Mouse (Mus musculus) midbrain, postnatal 0 days (tissue): ENCODE measurements around the gene Tacr2. TPM values are rescaled to one million over a fixed set of nuclear protein-coding genes. Genes with fewer than 3 reads are reported as not detected.
A peak's percentile ranks its signal among the peaks of the same experiment; 100 is the strongest.

Source experiments
- ATAC-seq: fragments of 200-750 bp; cut with Nextera tagmentation; 2 replicates; pipeline ENCODE4 v1.8.0; 2017; ENCODE audit warnings: moderate number of reproducible peaks, mild to moderate bottlenecking, moderate TSS enrichment, moderate library complexity; ENCODE audit not compliant: low FRiP score
- DNase-seq: peaks from one replicate; pipeline ENCODE4 v3.0.0-alpha.2; 2015; ENCODE audit warnings: low spot score
- H3K27ac ChIP-seq: fragments of 300-500 bp; sonication (generic); 2 replicates; pipeline ENCODE4 v1.5.1; 2014; ENCODE audit warnings: low read depth, mild to moderate bottlenecking, low read length, mixed read lengths
- H3K27me3 ChIP-seq: fragments of 300-500 bp; sonication (generic); 2 replicates; pipeline ENCODE4 v1.6.1; 2014; ENCODE audit warnings: low read length, control low read depth, mixed read lengths; ENCODE audit not compliant: insufficient read depth
- H3K36me3 ChIP-seq: fragments of 300-500 bp; sonication (generic); 2 replicates; pipeline ENCODE4 v1.6.1; 2014; ENCODE audit warnings: low read length, control low read depth, mixed read lengths; ENCODE audit not compliant: insufficient read depth
- H3K4me1 ChIP-seq: fragments of 300-500 bp; sonication (generic); 2 replicates; pipeline ENCODE4 v1.6.1; 2014; ENCODE audit warnings: mild to moderate bottlenecking, control low read depth, antibody characterized with exemption, low read length, mixed read lengths; ENCODE audit not compliant: insufficient read depth
- H3K4me2 ChIP-seq: fragments of 300-500 bp; sonication (generic); 2 replicates; pipeline ENCODE4 v1.6.1; 2014; ENCODE audit warnings: low read depth, mild to moderate bottlenecking, low read length, mixed read lengths; ENCODE audit not compliant: poor library complexity, severe bottlenecking
- H3K4me3 ChIP-seq: fragments of 300-500 bp; sonication (generic); 2 replicates; pipeline ENCODE4 v1.5.1; 2014; ENCODE audit warnings: low read depth, mild to moderate bottlenecking, low read length, moderate library complexity
- H3K9ac ChIP-seq: fragments of 300-500 bp; sonication (generic); replicated peaks from 2 replicates; pipeline ENCODE4 v1.6.1; 2014; ENCODE audit warnings: mild to moderate bottlenecking, low read length, moderate library complexity, mixed read lengths; ENCODE audit not compliant: poor library complexity, severe bottlenecking
- H3K9me3 ChIP-seq: fragments of 300-500 bp; sonication (generic); 2 replicates; pipeline ENCODE4 v1.6.1; 2016; ENCODE audit warnings: low read length, control low read depth
- CTCF ChIP-seq: IDR thresholded peaks from 2 replicates; pipeline ENCODE4 v1.5.1; 2016; ENCODE audit warnings: antibody characterized with exemption, mild to moderate bottlenecking
- WGBS: fragments of 180-500 bp; shearing (Covaris S2); extraction: QIAGEN DNeasy Blood & Tissue Kit; methylation state at CpG from one replicate; pipeline ENCODE4 v1.1.7; 2014; 5-methylcytosine and 5-hydroxymethylcytosine counted together
- polyA plus RNA-seq: library from polyadenylated mRNA; unstranded; fragments of >200 nt; fragmentation: Nextera tagmentation; extraction: Ambion mirVana; gene quantifications from 2 replicates; pipeline ENCODE4 v1.2.1, GENCODE M21; 2015
- total RNA-seq: library from RNA; depleted of rRNA; stranded (reverse); fragments of >200 nt; gene quantifications from 2 replicates; pipeline ENCODE4 v1.2.3, GENCODE M21; 2014

Tacr2 gene
- total and polyA plus RNA-seq, 2 experiments from 2014 or later, result 0.06 TPM; not detected in 1

DNA sequence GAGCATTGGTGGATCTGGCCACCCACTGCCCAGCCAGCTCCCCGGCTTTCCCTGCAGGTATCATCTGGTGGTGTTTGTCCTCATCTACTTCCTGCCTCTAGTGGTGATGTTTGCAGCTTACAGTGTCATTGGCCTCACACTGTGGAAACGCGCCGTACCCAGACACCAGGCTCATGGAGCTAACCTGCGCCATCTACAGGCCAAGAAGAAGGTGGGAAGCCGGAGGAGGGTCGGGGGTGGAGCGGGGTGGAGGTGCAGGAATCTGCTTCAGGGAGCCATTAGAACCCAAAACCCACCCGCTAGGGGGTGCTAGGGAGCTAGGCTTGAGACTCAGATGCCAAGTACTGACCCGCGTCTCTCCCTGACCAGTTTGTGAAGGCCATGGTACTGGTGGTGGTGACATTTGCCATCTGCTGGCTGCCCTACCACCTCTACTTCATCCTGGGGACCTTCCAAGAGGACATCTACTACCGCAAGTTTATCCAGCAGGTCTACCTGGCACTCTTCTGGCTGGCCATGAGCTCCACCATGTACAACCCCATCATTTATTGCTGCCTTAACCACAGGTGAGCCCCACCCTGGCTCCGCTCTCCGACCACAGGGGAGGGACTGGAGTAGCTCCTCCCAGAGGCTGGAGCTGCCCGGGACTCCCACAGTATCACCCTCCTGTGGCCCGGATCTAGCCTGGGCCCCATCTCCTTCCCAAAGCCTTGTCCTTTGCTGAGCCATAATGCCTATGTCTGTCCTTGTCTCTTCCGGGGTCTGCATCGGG, 9.1 kb downstream of the Tacr2 start:
- 16% methylated on average over 18 of the region's 18 CpGs for WGBS
- peak; percentile 79 for TF ChIP-seq CTCF
- H3K27me3 ChIP-seq, result no peaks in the 10 kb centered on the region
- H3K4me3 ChIP-seq, result no peak overlapping the region
- no peaks in the 10 kb centered on the region for H3K4me1 ChIP-seq
- peak; percentile 86 for DNase-seq
- ATAC-seq, result peak; percentile 79
- H3K27ac ChIP-seq, result no peak overlapping the region
- H3K4me2 ChIP-seq, result no peak overlapping the region
- no peak overlapping the region for H3K9ac ChIP-seq
- no peaks in the 10 kb centered on the region for H3K9me3 ChIP-seq
- no peaks in the 10 kb centered on the region for H3K36me3 ChIP-seq

DNA sequence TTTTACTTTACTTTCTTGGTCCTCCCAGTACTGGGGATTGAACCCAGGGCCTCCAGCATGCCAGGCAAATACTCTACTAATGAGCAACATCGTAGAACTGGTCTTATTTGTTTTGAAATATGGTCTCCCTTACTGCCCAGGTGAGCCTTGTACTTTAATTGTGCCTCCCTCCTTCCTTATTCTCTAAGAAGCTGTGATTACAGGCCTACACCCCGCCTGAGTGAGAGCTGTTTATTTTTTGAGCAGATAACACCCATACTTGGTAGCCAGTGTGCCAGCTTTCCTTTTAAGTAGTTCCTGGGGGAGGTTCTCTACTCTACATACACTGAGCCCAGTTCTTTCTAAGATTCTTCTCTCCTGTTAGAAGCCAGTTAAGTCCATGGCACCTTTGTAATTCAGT, 12.1 kb downstream of the Tacr2 start:
- DNase-seq, result no peak
- no peak overlapping the region for H3K9ac ChIP-seq
- no peak overlapping the region for H3K4me2 ChIP-seq
- TF ChIP-seq CTCF, result no peak
- 92% methylated on average over 2 of the region's 2 CpGs for WGBS
- no peak for ATAC-seq
- H3K4me1 ChIP-seq, result no peaks in the 10 kb centered on the region
- no peaks in the 10 kb centered on the region for H3K27me3 ChIP-seq
- H3K36me3 ChIP-seq, result peaks cover 12% of the 10 kb centered on the region
- H3K4me3 ChIP-seq, result no peak overlapping the region
- H3K27ac ChIP-seq, result no peak overlapping the region
- H3K9me3 ChIP-seq, result no peaks in the 10 kb centered on the region

DNA sequence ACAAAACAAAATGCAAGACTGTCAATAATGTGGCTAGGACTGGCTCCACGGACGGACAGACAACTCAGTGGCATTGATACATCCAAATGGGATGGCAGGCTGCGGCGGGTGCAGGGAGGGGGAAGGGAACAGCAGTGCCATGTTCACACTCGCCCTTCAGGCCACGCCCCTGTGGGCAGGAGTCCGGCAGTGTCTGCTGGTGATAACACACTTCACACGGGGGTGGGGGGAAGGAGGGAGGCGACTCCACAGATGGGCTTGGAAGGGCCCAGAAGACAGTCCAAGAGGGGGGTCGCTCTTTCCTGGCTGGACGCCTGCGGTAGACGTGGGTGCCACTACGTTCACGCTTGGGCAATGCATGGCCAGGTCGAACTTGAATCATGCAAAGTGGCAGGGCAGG, 17.0 kb downstream of the Tacr2 start:
- no peaks in the 10 kb centered on the region for H3K4me1 ChIP-seq
- H3K36me3 ChIP-seq, result peaks cover 48% of the 10 kb centered on the region
- ATAC-seq (0 out of 2 replicates have a peak, but pooled peaks have one; percentile 18), DNase-seq (no peak)
- H3K4me3 ChIP-seq, result no peak overlapping the region
- TF ChIP-seq CTCF, result no peak
- H3K9ac ChIP-seq, result no peak overlapping the region
- H3K4me2 ChIP-seq, result no peak overlapping the region
- H3K27ac ChIP-seq, result no peak overlapping the region
- 86% methylated on average over 15 of the region's 16 CpGs for WGBS
- no peaks in the 10 kb centered on the region for H3K27me3 ChIP-seq
- no peaks in the 10 kb centered on the region for H3K9me3 ChIP-seq

DNA sequence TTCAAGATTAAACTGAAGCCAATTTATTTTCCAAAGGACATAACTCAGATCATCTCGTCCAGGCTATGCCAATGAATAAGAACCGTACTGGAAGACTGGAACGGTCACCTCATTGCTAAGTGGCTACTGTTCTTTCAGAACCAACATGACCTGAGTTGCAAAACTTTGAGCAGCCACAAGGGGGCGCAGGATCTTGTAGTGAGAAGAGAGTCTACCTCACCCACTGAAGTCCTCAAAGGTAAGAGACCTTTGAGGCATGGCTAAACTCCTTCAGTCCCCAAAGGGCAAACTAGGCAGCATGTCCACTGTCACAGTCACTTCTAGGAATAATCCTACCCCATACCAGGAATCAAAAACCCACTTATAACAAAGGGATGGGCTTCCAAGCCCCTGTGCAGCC, 23.0 kb downstream of the Tacr2 start:
- H3K4me3 ChIP-seq, result no peak overlapping the region
- H3K4me1 ChIP-seq, result no peaks in the 10 kb centered on the region
- no peaks in the 10 kb centered on the region for H3K27me3 ChIP-seq
- ATAC-seq (no peak), DNase-seq (peak; percentile 86)
- no peak overlapping the region for H3K4me2 ChIP-seq
- no peak overlapping the region for H3K9ac ChIP-seq
- 36% methylated on average over 4 of the region's 4 CpGs for WGBS
- no peak overlapping the region for H3K27ac ChIP-seq
- TF ChIP-seq CTCF, result peak; percentile 88
- H3K36me3 ChIP-seq, result peaks cover 51% of the 10 kb centered on the region
- H3K9me3 ChIP-seq, result no peaks in the 10 kb centered on the region

DNA sequence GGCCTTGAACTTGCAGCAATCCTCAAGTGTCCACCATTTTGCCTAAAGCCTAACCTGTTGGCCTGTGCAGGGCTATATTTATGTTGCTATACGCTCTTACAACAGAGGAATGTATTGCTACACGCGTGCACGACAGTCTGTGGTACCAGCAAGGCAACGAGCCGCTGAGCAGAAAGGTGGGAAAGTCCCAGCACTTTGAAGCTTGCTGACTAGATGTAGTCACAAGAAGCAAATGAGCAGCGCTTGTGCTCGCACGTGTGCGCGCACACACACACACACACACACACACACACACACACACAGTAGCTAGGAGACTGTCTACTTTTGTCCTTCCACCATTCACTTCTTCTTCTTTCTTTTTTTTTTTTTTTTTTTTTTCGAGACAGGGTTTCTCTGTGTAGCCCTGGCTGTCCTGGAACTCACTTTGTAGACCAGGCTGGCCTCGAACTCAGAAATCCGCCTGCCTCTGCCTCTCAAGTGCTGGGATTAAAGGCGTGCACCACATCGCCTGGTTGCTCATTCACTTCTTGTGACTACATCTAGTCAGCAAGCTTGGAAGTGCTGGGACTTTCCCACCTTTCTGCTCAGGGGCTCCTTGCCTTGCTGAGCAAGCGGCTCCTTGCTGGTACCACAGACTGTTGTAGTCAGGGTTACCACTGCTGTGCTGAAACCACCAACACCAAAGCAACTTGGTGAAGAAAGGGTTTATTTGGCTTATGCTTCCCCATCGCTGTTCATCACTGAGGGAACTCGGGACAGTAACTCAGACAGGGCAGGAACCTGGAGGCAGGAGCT, 25.5 kb downstream of the Tacr2 start:
- TF ChIP-seq CTCF, result no peak
- WGBS, result 97% methylated on average over 18 of the region's 19 CpGs
- Histone ChIP-seq H3K4me1 (no peaks in the 10 kb centered on the region), H3K4me2 (no peak overlapping the region), H3K36me3 (peaks cover 55% of the 10 kb centered on the region), H3K27me3 (no peaks in the 10 kb centered on the region), H3K4me3 (no peak overlapping the region), H3K9ac (no peak overlapping the region), H3K27ac (no peak overlapping the region), H3K9me3 (no peaks in the 10 kb centered on the region)
- ATAC-seq (no peak), DNase-seq (no peak)

DNA sequence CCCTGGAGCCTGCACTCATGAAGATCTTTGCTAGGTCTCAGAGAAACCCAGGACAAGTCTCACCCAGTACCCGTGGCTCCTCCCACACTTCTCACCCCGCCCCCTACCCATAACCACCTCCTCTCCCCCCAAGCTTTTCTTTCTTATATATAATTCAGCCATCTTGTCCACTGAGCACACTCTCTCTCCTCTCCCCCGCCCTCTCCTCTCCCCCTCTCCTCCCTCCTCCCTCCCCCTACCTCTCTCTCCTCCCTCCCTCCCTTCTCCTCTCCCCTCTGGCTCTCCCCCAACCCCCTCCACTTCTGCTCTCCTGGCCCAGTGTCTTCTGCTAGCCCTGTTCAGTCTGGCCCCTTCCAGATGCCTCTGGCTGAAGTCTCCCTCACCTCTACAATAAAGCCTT, 26.8 kb downstream of the Tacr2 start:
- WGBS, result 75% methylated on average over 3 of the region's 3 CpGs
- Histone ChIP-seq H3K9me3 (no peaks in the 10 kb centered on the region), H3K36me3 (peaks cover 56% of the 10 kb centered on the region), H3K27me3 (no peaks in the 10 kb centered on the region), H3K27ac (no peak overlapping the region), H3K4me1 (no peaks in the 10 kb centered on the region), H3K4me3 (no peak overlapping the region), H3K4me2 (no peak overlapping the region), H3K9ac (no peak overlapping the region)
- DNase-seq (no peak), ATAC-seq (no peak)
- TF ChIP-seq CTCF, result no peak
